Mouse (Mus musculus): ENCODE results near the gene Mrc1.

Mrc1 gene

DNA sequence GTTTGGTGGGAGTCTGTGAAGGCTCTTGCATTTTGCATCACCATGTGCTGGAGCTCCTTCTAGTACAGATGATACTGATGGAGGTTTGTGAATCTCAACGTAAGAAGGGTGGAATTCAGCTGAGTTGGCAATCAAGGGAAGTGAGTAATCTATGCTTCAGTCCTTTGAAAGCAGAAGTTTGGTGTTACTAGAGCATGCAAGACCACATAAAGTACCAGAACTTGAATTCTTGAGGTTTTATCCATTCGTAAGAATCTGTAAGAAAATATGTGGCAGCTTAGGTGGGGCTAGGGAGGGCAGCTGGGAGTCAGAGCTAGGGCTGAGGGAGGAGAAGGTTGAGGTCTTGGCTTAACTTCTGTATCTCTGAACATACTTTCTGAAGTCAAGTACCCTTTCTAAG, 15.5 kb downstream of the Mrc1 start:
- no peak for DNase-seq

DNA sequence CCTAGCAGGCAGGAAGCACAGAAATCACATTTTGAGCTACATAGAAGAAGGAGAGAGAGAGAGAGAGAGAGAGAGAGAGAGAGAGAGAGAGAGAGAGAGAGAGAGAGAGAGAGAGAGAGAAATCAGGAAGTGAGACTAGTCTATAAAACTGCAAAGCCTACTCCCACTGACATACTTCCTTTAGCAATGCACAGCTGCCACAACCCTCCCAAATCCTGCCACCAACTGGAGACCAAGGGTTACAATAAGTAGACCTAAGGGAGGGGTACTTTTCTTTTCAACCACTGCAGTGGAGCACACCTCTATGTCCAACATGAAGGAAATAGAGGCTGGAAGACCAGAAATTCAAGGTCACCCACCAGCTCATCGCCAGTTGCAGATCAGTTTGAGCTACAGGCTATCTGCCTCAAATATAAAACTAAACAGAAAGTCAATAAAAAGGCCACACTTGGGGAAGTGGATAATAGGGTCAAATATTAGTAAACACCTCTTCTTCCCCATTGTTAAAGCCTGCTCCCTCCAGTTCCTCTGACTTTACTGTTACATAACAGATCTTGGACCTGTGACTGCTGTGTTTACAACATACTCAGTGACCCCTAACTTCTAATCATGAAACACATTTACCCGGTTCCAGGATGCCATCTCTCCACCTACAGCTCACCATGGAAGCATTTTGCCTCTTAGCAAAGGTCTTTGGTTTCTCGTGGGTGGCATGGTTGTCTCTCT, 20.8 kb downstream of the Mrc1 start:
- DNase-seq, result peak in 1 of 2 experiments; percentile 18

- DNase-seq, result no peak
These were observed 22.7 kb downstream of the Mrc1 start for GRCm38 (mm10) chr2:14251938-14252337.

- no peak for DNase-seq
These were observed 29.2 kb downstream of the Mrc1 start for GRCm38 (mm10) chr2:14258345-14258850.

- DNase-seq, result no peak
These were observed 32.9 kb downstream of the Mrc1 start for GRCm38 (mm10) chr2:14262090-14262489.

DNA sequence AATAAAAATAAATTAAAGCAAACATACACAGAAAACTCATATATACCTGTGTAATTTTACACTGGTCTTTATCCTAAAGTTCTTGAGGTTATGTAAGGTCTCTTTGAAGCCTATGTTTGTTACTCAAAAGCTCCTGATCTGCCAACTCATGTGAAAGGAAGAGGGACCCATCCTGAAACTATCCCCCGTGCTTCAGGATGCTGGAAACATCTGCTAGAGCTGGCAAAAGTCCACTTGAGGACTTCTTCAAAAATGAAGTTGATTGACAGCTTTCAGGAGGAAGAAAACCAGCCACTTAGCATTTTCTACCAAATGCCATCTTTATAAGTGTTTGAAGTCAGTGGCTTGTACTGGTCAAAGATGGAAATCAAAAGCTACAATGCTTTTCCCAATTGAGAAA, 40.0 kb downstream of the Mrc1 start:
- DNase-seq, result no peak

GRCm38 (mm10) chr2:14272088-14272487, 42.9 kb downstream of the Mrc1 start:
- no peak for DNase-seq

- no peak for DNase-seq
These were observed 46.6 kb downstream of the Mrc1 start for GRCm38 (mm10) chr2:14275796-14276195.

- DNase-seq, result no peak
These were observed 50.1 kb downstream of the Mrc1 start for GRCm38 (mm10) chr2:14279256-14279655.

DNA sequence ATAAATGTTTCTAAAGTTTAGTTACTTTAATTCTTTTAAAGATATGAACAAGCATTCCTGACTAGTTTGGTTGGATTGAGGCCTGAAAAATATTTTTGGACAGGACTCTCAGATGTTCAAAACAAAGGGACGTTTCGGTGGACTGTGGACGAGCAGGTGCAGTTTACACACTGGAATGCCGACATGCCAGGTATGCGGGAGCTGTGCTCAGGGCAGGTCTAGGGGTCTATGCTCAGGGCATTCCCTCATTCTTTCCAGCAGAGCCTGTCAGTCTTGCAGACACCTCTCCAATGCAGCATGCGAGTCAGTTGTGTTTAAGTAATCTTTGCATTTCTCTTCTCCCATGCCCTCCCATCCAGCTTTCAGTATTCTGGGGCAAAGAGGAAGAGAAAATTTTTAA, 50.6 kb downstream of the Mrc1 start:
- no peak for DNase-seq

GRCm38 (mm10) chr2:14295334-14295733, 66.1 kb downstream of the Mrc1 start:
- peak; percentile 74 to 93 for DNase-seq

- no peak for DNase-seq
These were observed 83.6 kb downstream of the Mrc1 start for GRCm38 (mm10) chr2:14312505-14313380.

- DNase-seq, result no peak
These were observed 85.9 kb downstream of the Mrc1 start for GRCm38 (mm10) chr2:14315113-14315512.

DNA sequence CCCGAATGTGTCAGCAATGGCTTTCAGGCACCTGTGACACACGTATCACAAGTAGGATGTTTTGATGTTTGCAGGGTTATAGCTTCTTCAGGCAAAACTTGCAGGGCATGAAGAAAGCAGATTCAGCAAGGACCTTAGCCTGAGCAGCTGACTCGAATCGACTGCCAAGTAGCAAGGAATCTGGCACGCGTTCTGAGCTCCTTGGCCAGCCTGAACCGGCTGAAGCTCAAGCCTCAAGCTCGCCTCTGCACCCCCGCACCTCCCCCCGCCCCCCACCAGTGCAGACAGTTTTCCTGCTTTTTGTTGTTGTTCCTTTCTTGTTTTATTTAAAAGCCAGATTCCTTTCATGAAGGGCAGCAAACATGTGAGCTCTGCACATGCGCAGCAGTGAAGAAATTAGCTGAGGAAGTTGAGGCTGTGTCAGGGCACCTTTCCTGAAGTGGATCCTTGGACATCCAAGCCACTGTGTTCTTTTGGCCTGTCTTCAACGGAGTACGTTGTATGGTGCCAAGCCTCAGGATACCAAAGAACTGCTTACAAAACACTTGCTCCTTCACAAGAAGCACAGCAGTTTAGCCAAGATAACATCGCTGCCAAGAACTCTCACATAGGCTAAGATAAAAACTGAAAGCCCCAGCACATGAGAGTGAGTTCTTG, 112.6 kb downstream of the Mrc1 start:
- peak; percentile 93 for DNase-seq

DNA sequence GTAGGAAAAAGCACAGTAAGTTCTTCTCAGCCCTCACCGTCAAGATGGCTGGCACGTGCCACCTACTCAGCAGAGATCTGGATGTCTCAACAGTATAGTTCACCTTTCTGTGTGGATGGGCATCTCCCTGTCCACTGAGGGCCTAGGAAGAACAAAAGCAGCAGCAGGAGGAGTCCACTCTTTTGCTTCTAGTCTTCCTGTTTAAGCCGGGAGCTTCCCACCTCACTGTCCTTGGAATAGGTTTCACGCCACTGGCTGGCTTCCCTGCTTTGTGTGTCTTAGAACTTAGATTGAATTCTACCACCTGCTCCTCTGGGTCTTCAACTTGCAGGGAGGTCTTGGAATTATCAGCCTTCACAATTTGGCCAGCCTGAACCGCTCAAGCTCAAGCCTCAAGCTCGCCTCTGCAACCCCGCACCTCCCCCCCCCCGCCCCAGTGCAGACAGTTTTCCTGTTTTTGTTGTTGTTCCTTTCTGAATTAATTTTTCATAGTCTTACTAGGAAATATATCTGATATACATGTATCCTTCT, 113.2 kb downstream of the Mrc1 start:
- DNase-seq, result no peak

Data from kidney, adult 8-10 months (tissue).